Mouse (Mus musculus) ovary, adult 10 weeks (tissue): Measurements from ENCODE around the gene Nudt6. TPM values are rescaled to one million over a fixed set of nuclear protein-coding genes. Genes with fewer than 3 reads are reported as not detected.

ENCODE experiments used
- polyA plus RNA-seq: library from polyadenylated mRNA; stranded (reverse); fragments of 350-450 nt; fragmentation: Illumina TruSeq; extraction: RNeasy Lipid Tissue Mini Kit (QIAGEN cat#74804); gene quantifications from one replicate; pipeline ENCODE4 v1.2.3, GENCODE M21; 2014

Gene Nudt6
- 0.63 TPM for polyA plus RNA-seq

DNA sequence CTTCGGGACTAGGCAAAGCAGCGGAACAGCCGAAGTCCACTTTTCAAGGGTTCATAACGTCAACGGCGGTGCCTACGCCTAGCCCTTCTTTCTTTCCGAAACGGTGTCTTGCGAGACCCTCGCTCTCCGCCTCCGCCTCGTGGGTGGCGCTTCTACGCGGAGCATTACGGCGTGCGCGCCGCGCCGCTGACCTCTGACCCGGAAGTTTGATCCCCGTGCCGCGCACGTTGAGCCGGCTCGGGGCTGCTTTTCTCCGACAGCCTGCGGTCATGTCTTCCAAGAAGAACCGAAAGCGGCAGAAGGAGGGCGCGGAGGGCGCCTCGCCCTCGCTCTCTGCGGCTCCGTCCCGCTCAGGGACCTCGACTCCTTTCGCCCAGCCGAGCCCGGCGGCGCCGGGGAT, at the start of gene Nudt6:
TSS of gene Nudt6 (minus strand) at position 140 of the 400 bp plus-strand sequence.

GRCm38 (mm10) chr3:37419458-37419991, 486 bp downstream of the Nudt6 start, which contains the start of gene Spata5:
Gene Spata5, plus strand, starts transcription at chr3:37419896.

Other genes starting within 250 kb of the Nudt6 start
- gene Il21, start 187.6 kb downstream of the Nudt6 start, polyA plus RNA-seq, result not detected
- gene Bbs12, start 107.7 kb downstream of the Nudt6 start, polyA plus RNA-seq, result 9.6 TPM
- gene Cetn4, start 107.5 kb downstream of the Nudt6 start, polyA plus RNA-seq, result 79.3 TPM
- 42.2 TPM for gene Fgf2, start 71.9 kb downstream of the Nudt6 start, polyA plus RNA-seq
- gene Spata5, start 315 bp downstream of the Nudt6 start, polyA plus RNA-seq, result 45.2 TPM
- 11.1 TPM for gene Spry1, start 219.7 kb upstream of the Nudt6 start, polyA plus RNA-seq